ENCODE assay signal across 9 mouse cellular contexts in genomic region chr14:59969485-59970134, GRCm38 (mm10).
DNase-seq lines count a peak whose midpoint lies in the region; ATAC-seq and TF ChIP-seq lines count a peak whose summit lies in the region.
"Had no signal": no experiment of that assay in that cellular context is flagged by ENCODE, and none has a peak within 500 bp of the region (broad histone marks: within the 10 kb centered on the region; RNA-seq: fewer than 3 reads in every experiment).

No protein-coding gene starts in this region.

- no peak overlapping the region for H3K27ac ChIP-seq in hindbrain, embryonic 10.5 days
- no peak overlapping the region for H3K27ac ChIP-seq in cerebellum, adult 2 months (ENCODE audit: insufficient read depth, low read length)

- peaks cover 15% of the 10 kb centered on the region for H3K4me1 ChIP-seq in hindbrain, embryonic 10.5 days (replicated peaks)
- H3K4me1 ChIP-seq in cerebellum, adult 2 months (ENCODE audit: control insufficient read depth, insufficient read depth, low read length): no peaks in the 10 kb centered on the region

- H3K27me3 ChIP-seq in hindbrain, embryonic 10.5 days (ENCODE audit: insufficient read depth, poor library complexity, severe bottlenecking): peaks cover 8% of the 10 kb centered on the region; the same call in 1 of the 2 replicates
- H3K27me3 ChIP-seq in cerebellum, adult 2 months (ENCODE audit: control insufficient read depth, insufficient read depth, low read length): no peaks in the 10 kb centered on the region

- no peak for TF ChIP-seq CTCF in cerebellum, adult 2 months (IDR thresholded peaks at IDR 0.05; ENCODE audit: borderline replicate concordance, insufficient read depth, low read depth, low read length)

- no peaks in the 10 kb centered on the region for H3K36me3 ChIP-seq in hindbrain, embryonic 10.5 days

- TF ChIP-seq POLR2A in cerebellum, adult 2 months (IDR thresholded peaks at IDR 0.05; ENCODE audit: borderline replicate concordance, insufficient read depth, low read length): no peak

- H3K9me3 ChIP-seq in hindbrain, embryonic 10.5 days: no peaks in the 10 kb centered on the region

- WGBS in hindbrain, embryonic 10.5 days: 32% methylated on average over 7 of the region's 7 CpGs
- 24% methylated on average over 7 of the region's 7 CpGs for WGBS in cerebellum, adult 2 months

- ATAC-seq in megakaryocyte progenitor cell, adult 5-6 weeks (replicated peaks; ENCODE audit: poor library complexity): peak; percentile 47

- DNase-seq in adrenal gland, postnatal 10 days: peak; percentile 10
- no peak for DNase-seq in adrenal gland, adult 2 months
- peak; percentile 45 for DNase-seq in embryo, embryonic 9.5 days (ENCODE audit: extremely low spot score)
- peak; percentile 20 for DNase-seq in hindbrain, embryonic 10.5 days (ENCODE audit: low spot score)
- DNase-seq in left cerebral cortex, adult 11 months (ENCODE audit: low spot score): no peak
- no peak for DNase-seq in layer of hippocampus, adult 9-10 months (ENCODE audit: low spot score)
- DNase-seq in cerebellum, adult 2 months: no peak

- H3K4me3 ChIP-seq in hindbrain, embryonic 10.5 days: no peak overlapping the region
- no peak overlapping the region for H3K4me3 ChIP-seq in cerebellum, adult 2 months (replicated peaks; ENCODE audit: insufficient read depth, low read depth, low read length)
- H3K4me3 ChIP-seq: myocyte had no signal

Comparison
In these comparisons a context has a peak if more than half of its experiments do, and no peak if none do; other contexts are left out.
1. DNase-seq: peak in adrenal gland, postnatal 10 days (single experiment), embryo, embryonic 9.5 days (single experiment) and hindbrain, embryonic 10.5 days (single experiment); none in adrenal gland, adult 2 months (single experiment), left cerebral cortex, adult 11 months (single experiment), layer of hippocampus, adult 9-10 months (single experiment) and cerebellum, adult 2 months (0 of 2).